Mouse (Mus musculus) brain, embryonic 14.5 days (tissue): Measurements from ENCODE around the gene Inpp5d.

Source experiments
- CTCF ChIP-seq: fragments of 200-500 bp; IDR thresholded peaks from 2 replicates; pipeline ENCODE4 v1.5.1; 2012; ENCODE audit warnings: inconsistent platforms, mild to moderate bottlenecking, moderate library complexity, borderline replicate concordance; ENCODE audit not compliant: insufficient read depth, insufficient read length; ENCODE audit errors: extremely low read depth
- POLR2A ChIP-seq: fragments of 200-500 bp; IDR thresholded peaks from 2 replicates; pipeline ENCODE4 v1.6.1; 2012; ENCODE audit warnings: mild to moderate bottlenecking, inconsistent platforms, borderline replicate concordance; ENCODE audit not compliant: poor library complexity, insufficient read depth, insufficient read length, severe bottlenecking; ENCODE audit errors: extremely low read depth

- TF ChIP-seq POLR2A (no peak), CTCF (no peak)
Observed at GRCm38 (mm10) chr1:87603389-87603788, 16.7 kb upstream of the Inpp5d start.
